Mouse (Mus musculus) liver, postnatal 0 days (tissue): ENCODE data around the gene Clpx. TPM values are rescaled to one million over a fixed set of nuclear protein-coding genes. Genes with fewer than 3 reads are reported as not detected.

Experiments used
- ATAC-seq: fragments of 200-750 bp; cut with Nextera tagmentation; 2 replicates; pipeline ENCODE4 v1.8.0; 2017; ENCODE audit warnings: mild to moderate bottlenecking, moderate library complexity
- DNase-seq: peaks from one replicate; pipeline ENCODE4 v3.0.0-alpha.2; 2016
- H3K27ac ChIP-seq: fragments of 300-500 bp; sonication (generic); 2 replicates; pipeline ENCODE4 v1.5.1; 2014; ENCODE audit warnings: antibody characterized with exemption, moderate library complexity, mild to moderate bottlenecking, low read depth
- H3K27me3 ChIP-seq: fragments of 300-500 bp; sonication (generic); 2 replicates; pipeline ENCODE4 v1.6.1; 2014; ENCODE audit warnings: low read length, control low read depth, mixed read lengths; ENCODE audit not compliant: insufficient read depth
- H3K36me3 ChIP-seq: fragments of 300-500 bp; sonication (generic); replicated peaks from 2 replicates; pipeline ENCODE4 v1.6.1; 2014; ENCODE audit warnings: mild to moderate bottlenecking, control low read depth, low read length, moderate library complexity, mixed read lengths; ENCODE audit not compliant: insufficient read depth
- H3K4me1 ChIP-seq: fragments of 300-500 bp; sonication (generic); 2 replicates; pipeline ENCODE4 v1.6.1; 2014; ENCODE audit warnings: antibody characterized with exemption, mild to moderate bottlenecking, control low read depth; ENCODE audit not compliant: insufficient read depth
- H3K4me2 ChIP-seq: fragments of 300-500 bp; sonication (generic); 2 replicates; pipeline ENCODE4 v1.6.1; 2014; ENCODE audit warnings: low read depth, mild to moderate bottlenecking, low read length, moderate library complexity, mixed read lengths
- H3K4me3 ChIP-seq: fragments of 300-500 bp; sonication (generic); 2 replicates; pipeline ENCODE4 v1.5.1; 2014; ENCODE audit warnings: low read depth, low read length
- H3K9ac ChIP-seq: fragments of 300-500 bp; sonication (generic); replicated peaks from 2 replicates; pipeline ENCODE4 v1.6.1; 2014; ENCODE audit warnings: mild to moderate bottlenecking, moderate library complexity
- H3K9me3 ChIP-seq: fragments of 300-500 bp; sonication (generic); 2 replicates; pipeline ENCODE4 v1.6.1; 2016; ENCODE audit warnings: mild to moderate bottlenecking, control low read depth, low read length, mixed read lengths
- CTCF ChIP-seq: sonication (generic); IDR thresholded peaks from 2 replicates; pipeline ENCODE4 v1.5.1; 2016; ENCODE audit warnings: antibody characterized with exemption, low read depth
- EP300 ChIP-seq: IDR thresholded peaks from 2 replicates; pipeline ENCODE4 v1.6.1; 2016; ENCODE audit warnings: antibody characterized with exemption, low read depth, mild to moderate bottlenecking
- WGBS: fragments of 180-500 bp; shearing (Covaris S2); extraction: QIAGEN DNeasy Blood & Tissue Kit; methylation state at CpG from one replicate; pipeline ENCODE4 v1.1.7; 2014; ENCODE audit not compliant: insufficient replicate concordance; 5-methylcytosine and 5-hydroxymethylcytosine counted together
- polyA plus RNA-seq: library from polyadenylated mRNA; unstranded; fragments of >200 nt; fragmentation: Nextera tagmentation; extraction: Ambion mirVana; gene quantifications from 2 replicates; pipeline ENCODE4 v1.2.1, GENCODE M21; 2015

Gene Clpx
- polyA plus RNA-seq, 1 experiment from 2014 or later, result 109 TPM

DNA sequence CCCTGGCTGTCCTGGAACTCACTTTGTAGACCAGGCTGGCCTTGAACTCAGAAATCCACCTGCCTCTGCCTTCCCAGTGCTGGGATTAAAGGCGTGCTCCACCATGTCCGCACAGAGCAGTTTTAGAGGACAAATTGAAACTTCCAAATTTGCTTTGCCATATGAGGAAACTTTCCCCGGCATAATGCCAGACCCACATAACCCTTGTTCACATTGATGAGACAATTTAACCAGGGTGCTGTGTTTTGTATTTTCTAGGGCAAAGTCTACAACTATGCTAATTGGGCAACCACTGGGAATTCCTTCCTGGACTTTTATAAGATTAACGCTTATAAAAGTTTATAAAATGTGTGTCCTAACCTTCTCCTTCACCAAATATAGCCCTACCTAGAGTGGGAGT, 4.1 kb upstream of the Clpx start:
- peak; percentile 39 for ATAC-seq
- no peak overlapping the region for H3K4me2 ChIP-seq
- H3K36me3 ChIP-seq, result no peaks in the 10 kb centered on the region
- no peak overlapping the region for H3K4me3 ChIP-seq
- peak overlapping the region; percentile 66 for H3K27ac ChIP-seq
- peak; percentile 71 for TF ChIP-seq EP300
- no peak for TF ChIP-seq CTCF
- 65% methylated on average over 4 of the region's 4 CpGs for WGBS
- H3K4me1 ChIP-seq, result peaks cover 11% of the 10 kb centered on the region; the same call in 1 of the 2 replicates
- no peak overlapping the region for H3K9ac ChIP-seq
- H3K27me3 ChIP-seq, result no peaks in the 10 kb centered on the region
- peaks cover 3% of the 10 kb centered on the region; the same call in 1 of the 2 replicates for H3K9me3 ChIP-seq
- DNase-seq, result peak; percentile 69

DNA sequence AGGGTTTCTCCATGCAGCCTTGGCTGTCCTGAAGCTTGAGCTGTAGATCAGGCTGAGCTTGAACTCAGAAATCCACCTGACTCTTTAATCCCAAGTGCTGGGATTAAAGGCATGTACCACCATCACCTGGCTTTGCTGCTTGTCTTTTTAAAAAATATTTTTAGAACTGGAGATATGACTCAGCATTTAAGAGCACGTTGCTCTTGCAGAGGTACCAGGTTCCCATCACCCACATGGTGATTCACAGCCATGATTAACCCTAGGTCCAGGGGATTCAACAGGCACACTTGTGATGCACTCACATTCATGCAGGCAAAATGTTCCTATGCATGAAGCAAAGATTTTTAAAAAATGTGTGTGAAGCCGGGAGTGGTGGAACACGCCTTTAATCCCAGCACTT, 1.6 kb upstream of the Clpx start:
- Histone ChIP-seq H3K4me2 (0 out of 2 replicates have a peak overlapping the region, but pooled peaks have one; percentile 74), H3K27ac (peak overlapping the region; percentile 94; the same call in 1 of the 2 replicates), H3K4me1 (peaks cover 13% of the 10 kb centered on the region), H3K4me3 (no peak overlapping the region), H3K27me3 (no peaks in the 10 kb centered on the region), H3K9me3 (peaks cover 3% of the 10 kb centered on the region; the same call in 1 of the 2 replicates), H3K9ac (no peak overlapping the region), H3K36me3 (no peaks in the 10 kb centered on the region; the same call in 1 of the 2 replicates)
- TF ChIP-seq EP300, result no peak
- no peak for TF ChIP-seq CTCF
- ATAC-seq (no peak), DNase-seq (no peak)
- 63% methylated on average over 3 of the region's 3 CpGs for WGBS

DNA sequence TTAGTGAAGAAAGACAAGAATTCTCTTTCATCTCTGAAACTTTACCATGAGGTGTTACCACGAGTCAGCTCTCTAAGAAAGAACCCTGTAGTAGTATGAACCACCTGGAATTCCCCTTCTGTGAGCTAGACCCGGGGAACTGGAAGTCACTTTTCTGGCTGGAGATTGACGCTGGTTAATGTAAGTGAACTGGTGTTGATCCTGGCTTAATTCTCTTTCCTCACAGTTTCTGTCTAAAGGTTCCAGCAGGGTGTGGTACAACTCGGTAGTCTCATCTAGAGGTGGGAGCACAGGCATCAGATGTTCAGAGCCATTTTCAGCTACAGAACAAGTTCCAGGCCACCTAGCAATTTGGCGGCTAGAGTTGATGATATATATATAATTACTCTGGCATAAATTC, 941 bp upstream of the Clpx start:
- peak overlapping the region; percentile 96 for H3K9ac ChIP-seq
- peak overlapping the region; percentile 74 for H3K4me2 ChIP-seq
- H3K9me3 ChIP-seq, result peaks cover 3% of the 10 kb centered on the region; the same call in 1 of the 2 replicates
- H3K4me1 ChIP-seq, result peaks cover 19% of the 10 kb centered on the region
- H3K27me3 ChIP-seq, result no peaks in the 10 kb centered on the region
- H3K27ac ChIP-seq, result peak overlapping the region; percentile 94
- H3K36me3 ChIP-seq, result no peaks in the 10 kb centered on the region; the same call in 1 of the 2 replicates
- WGBS, result 15% methylated on average over 5 of the region's 5 CpGs
- DNase-seq (no peak), ATAC-seq (no peak)
- peak overlapping the region; percentile 93 for H3K4me3 ChIP-seq
- TF ChIP-seq EP300 (no peak), CTCF (no peak)

DNA sequence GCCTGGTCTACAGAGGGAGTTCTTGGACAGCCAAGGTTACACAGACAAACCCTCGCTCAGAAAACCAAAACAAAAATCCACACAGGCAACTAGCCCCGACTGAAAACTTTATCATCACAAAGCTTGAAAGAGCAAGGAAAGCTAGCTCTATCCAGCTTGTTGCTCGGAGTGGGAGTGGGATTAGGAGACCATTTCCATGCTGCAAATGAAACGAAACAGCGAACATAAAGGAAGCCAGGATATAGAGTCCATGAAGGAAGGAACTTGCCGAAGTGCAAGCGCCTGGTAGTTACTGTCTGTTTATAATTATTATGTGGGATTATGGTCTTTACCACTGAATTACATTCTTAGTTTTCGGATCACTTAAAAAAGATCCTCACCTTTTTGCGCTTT, 484 bp upstream of the Clpx start:
- peak overlapping the region; percentile 93 for H3K4me3 ChIP-seq
- ATAC-seq, result no peak
- under 1% methylated on average over 9 of the region's 9 CpGs for WGBS
- TF ChIP-seq EP300 (no peak), CTCF (no peak)
- DNase-seq, result no peak
- H3K27ac ChIP-seq, result peak overlapping the region; percentile 94
- peak overlapping the region; percentile 96 for H3K9ac ChIP-seq
- H3K9me3 ChIP-seq, result peaks cover 3% of the 10 kb centered on the region; the same call in 1 of the 2 replicates
- H3K4me2 ChIP-seq, result peak overlapping the region; percentile 74
- no peaks in the 10 kb centered on the region; the same call in 1 of the 2 replicates for H3K36me3 ChIP-seq
- H3K27me3 ChIP-seq, result no peaks in the 10 kb centered on the region
- H3K4me1 ChIP-seq, result peaks cover 19% of the 10 kb centered on the region

DNA sequence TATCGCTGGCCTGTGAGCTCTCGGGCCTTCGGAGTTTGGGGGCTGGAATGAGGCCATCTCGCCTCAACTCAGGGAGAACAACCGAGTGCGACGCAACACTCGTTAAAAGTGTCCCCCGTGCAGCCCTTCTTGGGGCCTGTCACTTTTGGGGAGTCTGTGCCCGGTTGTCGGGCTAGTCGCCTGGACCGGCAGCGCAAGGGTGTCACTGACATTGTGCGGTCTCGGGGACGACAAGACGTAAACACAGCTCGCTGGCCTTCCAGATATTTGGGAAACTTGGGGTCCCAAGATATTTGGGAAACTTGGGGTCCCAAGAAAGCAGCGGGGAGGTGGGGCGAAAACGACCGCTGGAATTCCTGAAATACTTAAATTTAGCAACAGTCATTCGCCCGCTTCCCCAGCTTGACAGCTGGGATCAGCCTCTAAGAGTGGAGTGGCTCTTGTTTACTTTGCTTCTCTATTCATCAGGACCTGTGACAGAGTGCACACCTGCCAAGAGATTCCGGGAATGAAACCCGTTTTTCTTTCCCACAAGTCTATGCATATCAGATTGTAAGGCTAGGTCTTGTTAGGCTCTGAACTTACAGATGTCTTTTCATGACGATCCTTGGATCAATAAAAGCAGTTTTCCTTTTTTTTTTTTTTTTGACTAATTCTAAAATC, 787 bp downstream of the Clpx start:
- H3K4me3 ChIP-seq, result peak overlapping the region; percentile 93
- no peak for TF ChIP-seq CTCF
- 0 out of 2 replicates have a peak, but pooled peaks have one; percentile 6 for TF ChIP-seq EP300
- peak overlapping the region; percentile 96 for H3K9ac ChIP-seq
- no peaks in the 10 kb centered on the region for H3K27me3 ChIP-seq
- WGBS, result 2% methylated on average over 28 of the region's 28 CpGs
- peak overlapping the region; percentile 94 for H3K27ac ChIP-seq
- H3K4me2 ChIP-seq, result peak overlapping the region; percentile 85
- peaks cover 19% of the 10 kb centered on the region for H3K4me1 ChIP-seq
- H3K9me3 ChIP-seq, result no peaks in the 10 kb centered on the region
- peak; percentile 62 for DNase-seq
- peak; percentile 15 for ATAC-seq
- peaks cover 3% of the 10 kb centered on the region for H3K36me3 ChIP-seq

DNA sequence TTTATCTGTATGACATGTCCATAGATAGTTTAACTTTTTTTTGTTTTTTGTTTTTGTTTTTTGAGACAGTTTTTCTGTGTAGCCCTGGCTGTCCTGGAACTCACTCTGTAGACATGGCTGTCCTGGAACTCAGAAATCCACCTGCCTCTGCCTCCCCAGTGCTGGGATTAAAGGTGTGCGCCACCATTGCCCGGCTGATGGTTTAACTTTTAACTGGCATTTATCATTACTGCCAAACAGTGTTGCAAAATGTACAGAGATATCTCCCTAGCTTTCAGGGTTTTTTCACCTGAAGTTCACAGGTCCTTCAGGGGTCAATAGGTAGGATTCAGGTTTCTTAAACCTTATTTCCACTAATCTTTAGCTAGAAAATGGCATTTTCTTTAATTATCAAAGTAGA, 3.0 kb downstream of the Clpx start:
- no peak for TF ChIP-seq EP300
- TF ChIP-seq CTCF, result no peak
- 61% methylated on average over 2 of the region's 2 CpGs for WGBS
- no peak overlapping the region for H3K4me2 ChIP-seq

More for the DNA sequence above, 3.0 kb downstream of the Clpx start:
- H3K9me3 ChIP-seq, result no peaks in the 10 kb centered on the region
- peaks cover 19% of the 10 kb centered on the region for H3K4me1 ChIP-seq
- no peak overlapping the region for H3K4me3 ChIP-seq
- no peaks in the 10 kb centered on the region for H3K27me3 ChIP-seq
- H3K36me3 ChIP-seq, result peaks cover 22% of the 10 kb centered on the region
- DNase-seq, result no peak
- peak overlapping the region; percentile 94 for H3K27ac ChIP-seq
- ATAC-seq, result no peak
- H3K9ac ChIP-seq, result no peak overlapping the region
